Mouse (Mus musculus) lung, adult 2 months (tissue): Measurements from ENCODE around the gene Tex22.

Source experiments
- CTCF ChIP-seq: fragments of 200-500 bp; IDR thresholded peaks from 2 replicates; pipeline ENCODE4 v1.5.1; 2011; ENCODE audit warnings: mild to moderate bottlenecking, low read length, control low read depth; ENCODE audit not compliant: insufficient read depth
- POLR2A ChIP-seq: fragments of 200-500 bp; IDR thresholded peaks from 2 replicates; pipeline ENCODE4 v1.6.1; 2011; ENCODE audit warnings: low read depth, mild to moderate bottlenecking, control low read depth, low read length, borderline replicate concordance; ENCODE audit errors: extremely low read depth

DNA sequence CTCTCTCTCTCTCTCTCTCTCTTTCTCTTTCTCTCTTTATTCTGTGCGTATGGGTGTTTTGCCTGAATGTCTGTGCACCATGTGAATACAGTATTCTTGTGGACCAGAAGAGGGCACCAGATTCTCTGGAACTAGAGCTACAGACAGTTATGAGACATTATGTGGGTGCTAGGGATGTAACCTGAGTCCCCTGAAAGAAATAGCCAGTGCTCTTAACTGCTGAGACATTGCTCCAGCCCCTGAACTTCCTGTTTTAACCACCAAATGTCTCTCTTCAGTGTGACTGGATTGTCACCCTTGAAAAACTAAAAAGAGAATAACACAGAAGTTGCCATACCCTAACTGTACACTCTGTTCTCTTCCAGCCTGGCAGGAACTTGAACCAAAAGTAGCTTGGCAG is 47.7 kb upstream of the Tex22 start:
- no peak for TF ChIP-seq POLR2A
- no peak for TF ChIP-seq CTCF
